Mouse (Mus musculus) retina, postnatal 7 days (tissue): Measurements from ENCODE around the gene Eid1.

Experiments used
- DNase-seq: peaks from one replicate; pipeline ENCODE4 v3.0.0-alpha.2; 2012; ENCODE audit warnings: low read depth, low spot score

The Eid1 gene

GRCm38 (mm10) chr2:125667721-125668120, 5.2 kb upstream of the Eid1 start:
- no peak for DNase-seq

- DNase-seq = no peak
These were observed 2.0 kb upstream of the Eid1 start for GRCm38 (mm10) chr2:125670846-125671245.

DNA sequence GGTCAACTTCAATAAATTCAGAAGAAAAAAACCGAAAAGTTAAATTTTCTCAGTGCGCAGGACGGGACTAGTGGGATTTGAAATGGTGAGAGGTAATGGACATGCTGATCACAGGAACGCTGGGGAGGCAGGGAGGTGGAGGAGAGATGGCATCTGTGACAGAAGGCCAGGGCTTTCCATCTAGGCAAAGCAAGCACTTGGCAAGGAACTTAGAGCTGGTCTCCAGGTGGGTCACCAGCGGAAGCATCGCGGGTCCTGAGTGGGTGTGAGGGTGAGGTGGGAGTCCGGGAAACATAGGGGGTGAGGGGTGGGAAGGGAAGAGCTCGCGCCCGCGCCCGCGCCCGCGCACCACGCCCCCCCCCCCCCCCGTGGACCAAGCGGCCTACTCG, 333 bp upstream of the Eid1 start:
- DNase-seq = no peak

DNA sequence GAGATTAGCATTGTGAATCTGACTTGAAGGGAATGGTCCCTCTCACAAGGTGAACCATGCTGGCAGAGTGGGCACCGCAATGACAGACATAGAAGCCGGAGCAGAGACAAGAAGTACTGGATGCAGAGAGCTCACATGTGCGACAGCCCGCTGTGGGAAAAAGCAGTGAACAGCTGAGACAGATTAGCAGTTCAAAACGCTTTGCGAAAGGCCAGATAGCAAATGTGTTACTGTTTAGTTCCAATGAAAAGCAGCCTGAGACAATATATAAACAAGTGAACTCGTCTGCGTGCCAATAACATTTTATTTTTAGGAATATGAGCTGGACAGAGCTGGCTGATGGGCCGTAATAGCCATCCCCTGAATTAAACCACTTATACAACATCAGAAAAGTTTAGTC, 8.9 kb downstream of the Eid1 start:
- no peak for DNase-seq

- no peak for DNase-seq
These were observed 11.0 kb downstream of the Eid1 start for GRCm38 (mm10) chr2:125683895-125684294.

DNA sequence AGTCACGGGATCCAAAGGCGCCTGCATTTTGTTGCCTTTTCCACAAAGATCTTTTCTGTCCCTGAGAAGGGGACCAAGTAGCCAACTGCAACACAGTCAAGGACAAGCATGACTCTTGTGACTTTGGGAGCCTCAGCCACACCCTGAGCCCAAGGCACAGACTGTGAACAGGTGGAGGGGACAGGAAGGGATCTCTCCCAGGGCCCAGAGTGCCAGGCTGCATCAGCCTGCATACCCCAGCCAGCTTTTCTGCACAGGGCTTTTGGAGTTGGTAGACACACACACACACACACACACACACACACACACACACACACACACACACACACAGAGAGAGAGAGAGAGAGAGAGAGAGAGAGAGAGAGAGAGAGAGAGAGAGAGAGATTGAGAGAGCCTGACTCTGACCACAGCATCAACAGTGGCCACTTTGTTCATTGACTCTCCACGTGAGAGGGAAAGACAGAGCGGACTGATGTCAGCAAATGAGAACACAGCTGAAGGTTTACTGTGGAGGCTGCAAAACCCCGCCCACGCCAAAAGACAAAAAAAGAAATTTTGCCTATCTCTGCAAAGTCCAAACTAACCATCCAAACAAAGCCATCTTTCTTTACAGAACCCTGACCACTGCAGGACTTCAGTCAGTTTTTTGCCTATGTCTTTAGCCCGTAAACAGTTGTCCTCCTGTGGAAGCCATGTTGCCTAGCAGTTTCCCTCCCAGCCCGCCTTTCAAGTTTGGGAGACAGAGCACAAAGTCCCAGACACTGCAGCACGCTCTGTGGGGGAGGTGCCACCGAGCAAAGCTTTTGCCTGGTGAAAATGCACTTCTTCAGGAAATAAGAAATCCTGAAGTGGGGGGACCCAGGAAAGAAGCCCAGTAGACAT, 11.9 kb downstream of the Eid1 start:
- no peak for DNase-seq

- no peak for DNase-seq
These were observed 12.7 kb downstream of the Eid1 start for GRCm38 (mm10) chr2:125685441-125686150.

DNA sequence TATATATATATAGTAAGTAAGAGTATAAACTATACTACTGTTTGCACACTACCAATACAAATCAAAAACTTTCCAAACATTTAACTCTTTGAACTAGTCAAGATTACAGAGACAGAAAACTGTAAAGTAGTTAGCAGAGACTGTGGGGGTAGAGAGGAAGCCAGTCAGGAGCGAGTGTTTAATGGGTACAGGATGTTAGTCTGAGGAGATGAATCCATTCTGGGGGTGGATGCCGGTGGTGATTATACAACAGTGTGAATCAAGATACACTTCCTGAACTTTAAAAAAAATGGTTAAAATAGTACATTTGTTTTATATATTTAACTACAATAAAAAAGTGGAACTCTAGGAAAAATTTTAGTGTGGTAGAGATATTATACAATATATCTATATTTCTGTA, 19.1 kb downstream of the Eid1 start:
- DNase-seq = no peak

GRCm38 (mm10) chr2:125694798-125695197, 21.9 kb downstream of the Eid1 start:
- no peak for DNase-seq

DNA sequence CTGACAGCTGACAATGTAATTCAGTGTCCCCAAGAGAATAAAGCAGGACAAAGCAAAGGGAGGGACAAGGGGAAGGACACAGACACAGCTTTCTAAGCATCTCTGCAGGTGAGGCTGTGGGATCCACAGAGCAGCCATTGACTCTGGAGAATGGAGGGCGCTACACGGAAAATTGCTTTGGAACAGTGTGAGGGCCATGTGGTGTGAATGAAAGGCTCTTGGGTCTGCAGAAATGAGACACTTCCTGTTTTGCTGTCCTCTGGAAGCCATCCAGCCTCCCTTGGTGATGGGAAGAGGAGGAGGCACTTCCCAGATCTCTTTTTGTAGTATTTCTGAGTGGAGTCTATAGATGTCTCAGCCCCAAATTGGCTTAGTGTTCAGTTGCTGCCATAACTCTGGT, 23.3 kb downstream of the Eid1 start:
- DNase-seq = no peak

DNA sequence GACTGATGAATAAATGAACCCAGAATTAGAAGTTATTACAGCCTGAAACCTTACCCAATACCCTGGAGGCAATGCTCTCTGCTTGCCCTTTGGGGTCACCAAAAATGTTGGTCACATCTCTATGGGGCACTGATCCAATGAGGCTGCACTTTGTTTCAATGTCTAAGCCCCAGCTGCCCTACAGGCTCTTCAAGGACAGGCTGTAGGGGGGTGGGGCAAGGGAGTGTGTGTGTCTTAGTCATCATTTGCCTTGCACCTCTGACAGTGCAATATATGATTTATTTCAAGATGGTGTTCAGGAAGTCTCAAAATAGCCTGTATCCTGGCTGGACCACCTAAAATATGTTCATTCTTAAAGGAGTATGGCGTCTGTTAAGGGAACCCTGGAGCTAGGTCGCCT, 28.7 kb downstream of the Eid1 start:
- no peak for DNase-seq

DNA sequence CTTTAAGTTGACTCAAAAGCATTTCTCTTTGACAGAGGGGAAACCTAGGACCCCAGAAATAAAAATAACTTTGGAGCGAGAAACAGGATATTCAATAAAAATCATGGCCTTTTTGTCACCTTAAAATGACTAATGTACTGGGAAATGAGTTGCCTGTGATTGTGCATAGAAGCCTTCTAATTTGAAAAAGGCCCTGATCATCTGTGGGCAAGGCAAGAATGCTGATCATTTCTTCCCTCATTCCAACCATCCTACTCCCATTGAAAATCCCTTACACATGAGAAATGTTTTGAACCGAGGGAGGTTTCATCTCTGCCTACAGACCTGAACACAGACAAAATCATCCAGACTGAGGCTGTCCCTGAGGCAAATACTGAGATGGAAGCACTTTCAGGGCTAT, 30.0 kb downstream of the Eid1 start:
- no peak for DNase-seq

DNA sequence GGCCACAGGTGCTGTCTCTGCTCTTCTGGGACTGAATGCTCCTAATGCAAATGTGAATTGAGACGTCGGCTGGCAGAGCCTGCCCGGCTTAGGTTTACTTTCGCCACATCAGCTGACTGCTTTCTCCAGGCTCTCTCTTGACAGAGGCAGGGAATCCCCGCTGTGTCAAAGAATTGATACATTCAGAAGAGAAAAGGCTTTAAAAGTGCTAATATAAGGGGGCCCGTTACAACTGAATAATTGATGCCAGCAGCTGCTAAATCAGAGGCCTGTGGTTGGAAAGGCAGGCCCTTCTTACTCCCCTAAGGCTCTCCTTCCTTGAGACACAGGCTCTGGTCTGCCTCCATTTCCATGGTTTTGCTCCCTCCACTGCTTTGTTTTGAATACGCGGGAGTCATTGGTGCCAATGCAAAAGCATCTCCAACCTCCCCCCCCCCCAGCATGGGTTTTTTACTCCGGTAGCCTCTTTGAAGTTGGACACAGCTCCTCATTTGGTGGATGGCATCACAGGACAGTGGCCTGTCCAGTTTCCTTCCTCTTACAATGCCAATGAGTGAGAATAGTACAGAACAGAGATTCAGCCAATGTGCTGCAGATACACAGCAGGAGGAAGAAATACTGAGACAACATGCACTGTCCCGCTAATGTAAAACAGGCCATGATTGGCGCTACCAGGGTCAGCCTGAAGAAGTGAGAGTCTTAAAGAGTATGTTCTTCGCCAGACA, 32.2 kb downstream of the Eid1 start:
- no peak for DNase-seq

DNA sequence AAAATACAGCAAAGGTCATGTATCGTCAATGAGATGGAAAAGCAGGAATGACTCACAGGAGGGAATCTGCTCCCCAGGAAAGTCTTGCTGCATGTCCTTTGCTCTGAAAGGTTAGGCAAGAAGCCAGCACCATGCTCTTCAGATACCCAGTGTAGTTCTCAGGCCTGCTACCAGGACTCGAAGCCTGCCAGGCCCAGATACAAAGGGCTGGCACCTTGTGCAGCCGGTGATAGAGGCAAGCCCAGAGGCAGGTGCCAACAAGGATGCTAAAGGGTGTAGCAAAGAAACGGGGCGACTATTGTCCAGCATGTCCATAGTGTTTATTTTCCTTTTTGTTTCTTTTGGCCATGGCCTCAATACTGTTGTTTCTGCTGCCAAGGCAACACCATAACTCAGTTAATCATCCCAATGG, 33.6 kb downstream of the Eid1 start:
- no peak for DNase-seq

GRCm38 (mm10) chr2:125716599-125716998, 43.7 kb downstream of the Eid1 start:
- DNase-seq = no peak

DNA sequence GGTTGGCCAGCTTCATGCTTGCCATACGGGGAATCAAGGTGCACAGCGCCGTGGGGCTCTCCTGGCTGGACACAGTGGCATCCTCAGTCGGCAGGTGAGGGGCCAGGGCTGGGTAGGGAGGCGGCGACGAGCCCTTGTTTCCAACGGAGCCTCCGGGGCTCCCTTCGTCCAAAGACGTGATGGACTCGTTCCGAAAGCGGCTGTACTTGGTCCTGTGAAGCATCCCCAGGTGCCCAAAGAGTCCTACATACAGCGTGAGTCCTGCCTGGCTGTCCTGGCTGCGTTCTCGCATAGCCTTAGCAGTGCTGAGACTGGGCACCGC, 50.2 kb downstream of the Eid1 start:
- no peak for DNase-seq

DNA sequence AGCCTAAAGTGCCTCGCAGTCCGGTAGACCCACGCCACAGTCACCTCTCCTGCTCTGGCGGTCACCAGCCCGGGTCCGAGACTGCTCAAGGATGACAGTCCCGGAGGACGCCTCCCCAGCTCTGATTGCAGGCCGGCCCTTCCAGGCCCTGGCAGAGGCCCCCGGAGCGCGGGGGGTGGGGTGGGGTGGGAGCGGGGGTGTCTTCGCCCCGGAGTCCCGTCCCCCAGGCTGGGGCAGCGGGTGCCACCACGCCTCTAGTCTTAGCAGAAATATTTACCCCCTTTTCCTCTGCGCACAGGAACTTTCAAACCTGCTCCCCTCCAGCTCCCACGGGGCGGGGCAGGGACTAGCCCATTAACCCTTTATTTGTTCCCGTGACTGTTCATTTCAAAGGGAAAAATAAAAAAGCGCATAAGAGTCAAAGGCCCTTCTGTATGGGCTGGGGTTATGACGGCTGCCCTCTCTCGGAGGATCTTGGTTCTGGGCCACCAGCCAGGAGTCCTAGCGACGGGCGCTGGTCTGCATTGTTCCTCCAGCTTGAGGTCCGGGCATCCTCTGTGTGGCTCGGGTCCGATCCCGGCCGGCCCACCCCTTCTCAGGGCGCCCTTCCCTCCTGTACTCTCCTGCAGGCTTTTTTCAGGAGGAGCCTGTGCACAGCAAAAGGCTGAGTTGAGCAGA, 50.7 kb downstream of the Eid1 start:
- DNase-seq = peak; percentile 17

DNA sequence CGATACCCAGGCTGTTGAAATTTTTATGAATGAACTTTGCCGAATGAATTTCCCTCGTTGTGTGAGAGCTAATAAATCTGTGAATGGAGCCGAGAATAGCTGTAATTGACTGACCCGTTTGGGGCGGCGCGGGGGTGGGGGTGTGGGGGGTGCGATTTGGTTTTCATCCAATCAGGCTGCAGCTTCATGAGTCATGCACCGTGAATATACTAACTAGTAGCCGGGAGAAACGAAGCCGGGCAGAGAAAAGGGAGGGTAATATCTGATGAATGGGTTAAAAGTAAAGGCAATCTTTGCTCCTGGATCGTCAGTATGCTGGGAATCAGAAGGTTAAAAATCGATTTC, 51.2 kb downstream of the Eid1 start, which contains the start of gene Shc4:
Gene Shc4, minus strand, starts transcription at position 63 of the 345 bp plus-strand sequence.
- DNase-seq = no peak
